Mouse (Mus musculus) CH12.LX (cell line): ENCODE data around the gene Fgfr1op.
A peak's percentile ranks its signal among the peaks of the same experiment; 100 is the strongest.

ENCODE experiments used
- CTCF ChIP-seq, 2 experiments: IDR thresholded peaks in 1 of 2; conservative IDR thresholded peaks in 1 of 2; 2 replicates each; pipeline ENCODE4 v1.5.1; 2011 to 2012; ENCODE audit warnings: low read depth in 2 of 2, low read length in 2 of 2, improper control_type of control experiment in 1 of 2, inconsistent platforms in 1 of 2, mild to moderate bottlenecking in 1 of 2, moderate library complexity in 1 of 2
- MEF2A ChIP-seq: IDR thresholded peaks from 2 replicates; pipeline ENCODE4 v1.6.1; 2014; ENCODE audit warnings: low read depth, mild to moderate bottlenecking, inconsistent platforms, low read length, improper control_type of control experiment, borderline replicate concordance
- POLR2A ChIP-seq: IDR thresholded peaks from 2 replicates; pipeline ENCODE4 v1.6.1; 2011; ENCODE audit warnings: low read depth, mild to moderate bottlenecking, improper control_type of control experiment, low read length

DNA sequence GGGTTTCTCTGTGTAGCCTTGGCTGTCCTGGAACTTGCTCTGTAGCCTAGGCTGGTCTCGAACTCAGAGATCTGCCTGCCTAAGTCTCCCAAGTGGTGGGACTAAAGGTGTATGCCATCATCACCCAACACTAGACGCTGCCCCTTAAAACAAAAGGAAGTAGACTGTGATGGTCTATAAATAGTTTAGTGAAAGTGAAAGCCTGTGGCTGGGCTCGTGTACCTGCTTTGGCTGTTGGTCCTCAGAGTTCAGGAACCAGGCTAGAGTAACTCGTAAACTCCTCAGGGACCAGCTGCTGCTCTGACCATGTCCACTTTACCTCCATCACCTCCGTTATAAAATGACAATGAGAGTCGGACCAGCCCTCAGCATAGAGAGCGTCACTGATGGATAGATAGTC is 5.0 kb downstream of the Fgfr1op start:
- peak; percentile 91 for TF ChIP-seq MEF2A
- TF ChIP-seq CTCF (conservative IDR thresholded peaks at IDR 0.05 in 1 of 2, IDR thresholded peaks at IDR 0.05 in 1 of 2; ENCODE audit: low read depth in 2 of 2, low read length in 2 of 2), result no peak
- TF ChIP-seq POLR2A, result no peak
